Mouse (Mus musculus) MN1 (cell line): Measurements from ENCODE around the gene Slc5a4b.
"Not testable (repeated sequence)": the region's sequence is repeated elsewhere in the genome, so short reads cannot be mapped to it uniquely, and the experiment has no call there.

Experiments
- DNase-seq: peaks from one replicate; pipeline ENCODE4 v3.0.0-alpha.2; 2016; ENCODE audit warnings: low spot score

Slc5a4b gene

GRCm38 (mm10) chr10:76110861-76111260, at the start of gene Slc5a4b:
Gene Slc5a4b, minus strand, starts transcription at chr10:76110961.
- DNase-seq = no peak

GRCm38 (mm10) chr10:76158009-76158408, 47.2 kb upstream of the Slc5a4b start:
- no peak for DNase-seq

- DNase-seq = no peak
Observed at GRCm38 (mm10) chr10:76157528-76157927, 46.8 kb upstream of the Slc5a4b start.

- no peak for DNase-seq
Observed at GRCm38 (mm10) chr10:76155911-76156310, 45.1 kb upstream of the Slc5a4b start.

- DNase-seq = no peak
Observed at GRCm38 (mm10) chr10:76147278-76147677, 36.5 kb upstream of the Slc5a4b start, which contains the start of gene Slc5a4a. Gene Slc5a4a, plus strand, starts transcription at chr10:76147451.

- DNase-seq = no peak
Observed at GRCm38 (mm10) chr10:76146846-76147245, 36.1 kb upstream of the Slc5a4b start.

- DNase-seq = no peak
Observed at GRCm38 (mm10) chr10:76136318-76136717, 25.6 kb upstream of the Slc5a4b start.

GRCm38 (mm10) chr10:76132506-76132905, 21.7 kb upstream of the Slc5a4b start:
- DNase-seq = no peak

- DNase-seq = no peak
Observed at GRCm38 (mm10) chr10:76121495-76121894, 10.7 kb upstream of the Slc5a4b start.

GRCm38 (mm10) chr10:76120124-76120711, 9.5 kb upstream of the Slc5a4b start:
- DNase-seq = no peak

GRCm38 (mm10) chr10:76118741-76119140, 8.0 kb upstream of the Slc5a4b start:
- no peak for DNase-seq

- DNase-seq = peak; percentile 15
Observed at GRCm38 (mm10) chr10:76117966-76118365, 7.2 kb upstream of the Slc5a4b start.

- DNase-seq = no peak
Observed at GRCm38 (mm10) chr10:76097368-76097767, 13.4 kb downstream of the Slc5a4b start.

GRCm38 (mm10) chr10:76096580-76096979, 14.2 kb downstream of the Slc5a4b start:
- DNase-seq = no peak

- not testable (repeated sequence) for DNase-seq
Observed at GRCm38 (mm10) chr10:76077008-76077407, 33.8 kb downstream of the Slc5a4b start.

- DNase-seq = peak; percentile 13
Observed at GRCm38 (mm10) chr10:76072080-76072479, 38.7 kb downstream of the Slc5a4b start.

GRCm38 (mm10) chr10:76067674-76068613, 42.8 kb downstream of the Slc5a4b start:
- no peak for DNase-seq

GRCm38 (mm10) chr10:76062439-76062838, 48.3 kb downstream of the Slc5a4b start:
- no peak for DNase-seq

- no peak for DNase-seq
Observed at GRCm38 (mm10) chr10:76051860-76052259, 58.9 kb downstream of the Slc5a4b start.

GRCm38 (mm10) chr10:76048967-76049366, 61.8 kb downstream of the Slc5a4b start:
- DNase-seq = no peak

GRCm38 (mm10) chr10:76047182-76047869, 63.4 kb downstream of the Slc5a4b start:
- no peak for DNase-seq

- DNase-seq = no peak
Observed at GRCm38 (mm10) chr10:76046754-76047153, 64.0 kb downstream of the Slc5a4b start.

GRCm38 (mm10) chr10:76045343-76045742, 65.4 kb downstream of the Slc5a4b start:
- DNase-seq = no peak
